Mouse (Mus musculus) heart, postnatal 0 days (tissue): ENCODE measurements at regions not wholly inside any gene's neighbourhood (a gene's known extent, or its start where the extent isn't known, plus 50 kb on each side); places are given as distances from the start of the nearest gene placed in this dataset.

Source experiments
- ATAC-seq: fragments of 200-750 bp; cut with Nextera tagmentation; 2 replicates; pipeline ENCODE4 v1.8.0; 2017; ENCODE audit warnings: low read depth, moderate number of reproducible peaks, moderate library complexity; ENCODE audit not compliant: insufficient read depth
- DNase-seq: peaks from one replicate; pipeline ENCODE4 v3.0.0-alpha.2; 2016; ENCODE audit warnings: low spot score
- H3K27ac ChIP-seq: fragments of 300-500 bp; sonication (generic); 2 replicates; pipeline ENCODE4 v1.5.1; 2014; ENCODE audit warnings: low read depth, mild to moderate bottlenecking
- H3K27me3 ChIP-seq: fragments of 300-500 bp; sonication (generic); 2 replicates; pipeline ENCODE4 v1.6.1; 2014; ENCODE audit warnings: low read length, mixed read lengths; ENCODE audit not compliant: control insufficient read depth, insufficient read depth
- H3K36me3 ChIP-seq: fragments of 300-500 bp; sonication (generic); replicated peaks from 2 replicates; pipeline ENCODE4 v1.6.1; 2014; ENCODE audit warnings: low read length, mixed read lengths; ENCODE audit not compliant: control insufficient read depth, insufficient read depth
- H3K4me1 ChIP-seq: fragments of 300-500 bp; sonication (generic); 2 replicates; pipeline ENCODE4 v1.6.1; 2014; ENCODE audit warnings: antibody characterized with exemption; ENCODE audit not compliant: control insufficient read depth, insufficient read depth
- H3K4me2 ChIP-seq: fragments of 300-500 bp; sonication (generic); 2 replicates; pipeline ENCODE4 v1.6.1; 2014; ENCODE audit warnings: low read depth, mild to moderate bottlenecking, low read length, moderate library complexity
- H3K4me3 ChIP-seq: fragments of 300-500 bp; sonication (generic); 2 replicates; pipeline ENCODE4 v1.5.1; 2014; ENCODE audit warnings: low read depth, low read length
- H3K9ac ChIP-seq: fragments of 300-500 bp; sonication (generic); replicated peaks from 2 replicates; pipeline ENCODE4 v1.6.1; 2014; ENCODE audit warnings: low read depth, low read length, mixed read lengths
- H3K9me3 ChIP-seq: fragments of 300-500 bp; sonication (generic); replicated peaks from 2 replicates; pipeline ENCODE4 v1.6.1; 2016; ENCODE audit warnings: low read length; ENCODE audit not compliant: control insufficient read depth
- CTCF ChIP-seq: IDR thresholded peaks from 2 replicates; pipeline ENCODE4 v1.5.1; 2016; ENCODE audit warnings: antibody characterized with exemption, control low read depth, low read depth
- EP300 ChIP-seq: IDR thresholded peaks from 2 replicates; pipeline ENCODE4 v1.6.1; 2016; ENCODE audit warnings: antibody characterized with exemption, low read depth
- WGBS: fragments of 180-500 bp; shearing (Covaris S2); extraction: QIAGEN DNeasy Blood & Tissue Kit; methylation state at CpG from one replicate; pipeline ENCODE4 v1.1.7; 2014; 5-methylcytosine and 5-hydroxymethylcytosine counted together

GRCm38 (mm10) chr16:87295727-87296126 lies 58.3 kb upstream of the N6amt1 start:
- TF ChIP-seq EP300 (no peak), CTCF (no peak)
- DNase-seq = no peak
- Histone ChIP-seq H3K9me3 (no peaks in the 10 kb centered on the region), H3K4me3 (no peak overlapping the region), H3K4me1 (no peaks in the 10 kb centered on the region), H3K9ac (no peak overlapping the region), H3K27me3 (no peaks in the 10 kb centered on the region), H3K27ac (no peak overlapping the region), H3K4me2 (no peak overlapping the region), H3K36me3 (no peaks in the 10 kb centered on the region)
- WGBS = 74% methylated on average over 5 of the region's 5 CpGs
- ATAC-seq = no peak

GRCm38 (mm10) chr16:87292826-87293225 lies 61.2 kb upstream of the N6amt1 start:
- ATAC-seq = no peak
- no peaks in the 10 kb centered on the region for H3K36me3 ChIP-seq
- no peak overlapping the region for H3K4me3 ChIP-seq
- no peak overlapping the region for H3K27ac ChIP-seq
- no peak for DNase-seq
- H3K27me3 ChIP-seq = no peaks in the 10 kb centered on the region
- no peak overlapping the region for H3K4me2 ChIP-seq
- TF ChIP-seq CTCF (no peak), EP300 (no peak)
- H3K9ac ChIP-seq = no peak overlapping the region
- no peaks in the 10 kb centered on the region for H3K4me1 ChIP-seq
- no peaks in the 10 kb centered on the region for H3K9me3 ChIP-seq
- 83% methylated on average over 1 of the region's 1 CpGs for WGBS

- no peak for ATAC-seq
- Histone ChIP-seq H3K36me3 (no peaks in the 10 kb centered on the region), H3K4me2 (no peak overlapping the region), H3K27ac (no peak overlapping the region), H3K9me3 (no peaks in the 10 kb centered on the region), H3K4me1 (no peaks in the 10 kb centered on the region), H3K4me3 (no peak overlapping the region), H3K27me3 (no peaks in the 10 kb centered on the region), H3K9ac (no peak overlapping the region)
- no peak for DNase-seq
- 75% methylated on average over 2 of the region's 2 CpGs for WGBS
- TF ChIP-seq CTCF = no peak
- no peak for TF ChIP-seq EP300
These were observed 62.3 kb upstream of the N6amt1 start for GRCm38 (mm10) chr16:87291716-87292115.

- no peak overlapping the region for H3K27ac ChIP-seq
- H3K4me1 ChIP-seq = no peaks in the 10 kb centered on the region
- no peak overlapping the region for H3K4me2 ChIP-seq
- H3K9me3 ChIP-seq = no peaks in the 10 kb centered on the region
- no peaks in the 10 kb centered on the region for H3K27me3 ChIP-seq
- no peak overlapping the region for H3K4me3 ChIP-seq
- no peak for TF ChIP-seq CTCF
- no peak for TF ChIP-seq EP300
- 81% methylated on average over 2 of the region's 2 CpGs for WGBS
- ATAC-seq = no peak
- H3K36me3 ChIP-seq = no peaks in the 10 kb centered on the region
- DNase-seq = no peak
- H3K9ac ChIP-seq = no peak overlapping the region
These were observed 68.3 kb upstream of the N6amt1 start for GRCm38 (mm10) chr16:87285639-87286038.

- DNase-seq (peak; percentile 82), ATAC-seq (peak; percentile 60)
- WGBS = 39% methylated on average over 7 of the region's 7 CpGs
- no peak overlapping the region for H3K27ac ChIP-seq
- no peak overlapping the region for H3K4me3 ChIP-seq
- H3K9ac ChIP-seq = no peak overlapping the region
- H3K27me3 ChIP-seq = no peaks in the 10 kb centered on the region
- TF ChIP-seq EP300 (no peak), CTCF (peak; percentile 80)
- no peaks in the 10 kb centered on the region for H3K9me3 ChIP-seq
- H3K36me3 ChIP-seq = no peaks in the 10 kb centered on the region
- no peak overlapping the region for H3K4me2 ChIP-seq
- no peaks in the 10 kb centered on the region for H3K4me1 ChIP-seq
These were observed 69.0 kb upstream of the N6amt1 start for GRCm38 (mm10) chr16:87284835-87285510.

GRCm38 (mm10) chr16:87278518-87278917 lies 75.5 kb upstream of the N6amt1 start:
- Histone ChIP-seq H3K9me3 (no peaks in the 10 kb centered on the region), H3K4me1 (no peaks in the 10 kb centered on the region), H3K4me3 (no peak overlapping the region), H3K36me3 (no peaks in the 10 kb centered on the region), H3K4me2 (no peak overlapping the region), H3K27me3 (no peaks in the 10 kb centered on the region), H3K27ac (peak overlapping the region; percentile 34; the same call in 1 of the 2 replicates), H3K9ac (no peak overlapping the region)
- DNase-seq (no peak), ATAC-seq (no peak)
- TF ChIP-seq EP300 (no peak), CTCF (no peak)
- WGBS = 40% methylated on average over 1 of the region's 1 CpGs
